Comparison of ENCODE assay signal across 9 mouse cellular contexts in the genomic region with DNA sequence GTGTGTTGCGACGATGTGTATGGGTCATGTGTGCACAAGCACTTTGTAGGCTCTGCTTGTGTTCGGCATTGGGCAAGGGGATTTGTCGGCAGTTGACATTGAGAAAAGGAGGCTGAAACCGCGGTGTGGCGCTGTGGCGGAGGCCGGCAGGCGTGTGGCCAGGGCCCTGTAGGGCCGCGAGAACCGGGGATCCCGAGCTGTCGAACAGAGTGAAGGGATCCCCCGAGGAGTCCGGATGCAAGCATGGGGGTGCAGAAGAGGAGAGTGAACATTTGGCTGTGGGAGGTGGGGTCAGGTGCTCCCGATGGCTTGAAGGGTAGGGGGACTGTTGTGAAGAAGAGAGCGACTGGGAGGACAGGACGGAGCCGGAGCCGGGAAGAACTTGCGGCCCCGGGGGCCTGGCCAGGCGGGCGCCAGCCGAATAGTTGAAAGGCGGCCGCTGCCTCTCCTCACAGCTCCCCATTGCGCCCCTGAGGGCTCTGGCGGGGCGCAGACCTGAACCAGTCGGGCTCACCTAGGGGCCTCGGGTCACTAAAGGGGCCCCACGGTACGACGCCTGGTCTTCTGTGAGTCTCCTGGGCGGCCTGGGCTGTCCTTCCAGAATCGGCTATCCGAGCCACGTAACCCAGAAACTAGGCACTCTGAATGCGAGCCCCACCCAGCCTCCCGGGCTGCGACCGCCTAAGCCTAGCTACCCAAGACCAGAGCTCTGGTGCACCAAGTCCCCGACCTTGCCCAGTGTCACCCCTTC. TPM values are rescaled to one million over a fixed set of nuclear protein-coding genes. Genes with fewer than 3 reads are reported as not detected.
DNase-seq lines count a peak whose midpoint lies in the region; ATAC-seq lines count a peak whose summit lies in the region.
"Had no signal": no experiment of that assay in that cellular context is flagged by ENCODE, and none has a peak within 500 bp of the region (broad histone marks: within the 10 kb centered on the region; RNA-seq: fewer than 3 reads in every experiment).

No protein-coding gene starts in this region.

- no peaks in the 10 kb centered on the region for H3K36me3 ChIP-seq in forebrain, embryonic 11.5 days (ENCODE audit: control insufficient read depth, insufficient read depth, low read length)
- H3K36me3 ChIP-seq in liver, embryonic 12.5 days = no peaks in the 10 kb centered on the region
- H3K36me3 ChIP-seq in stomach, embryonic 15.5 days = no peaks in the 10 kb centered on the region
- H3K36me3 ChIP-seq: liver, embryonic 15.5 days had no signal

- peak; percentile 44 for DNase-seq in urinary bladder, postnatal 14 days (ENCODE audit: low spot score)
- DNase-seq in urinary bladder, postnatal 36 days (ENCODE audit: low spot score in 2 of 2) = no peak
- DNase-seq in forebrain, embryonic 11.5 days (ENCODE audit: low spot score) = peak; percentile 83
- peak; percentile 57 to 70 for DNase-seq in heart, postnatal 14 days
- DNase-seq in spleen, postnatal 14 days (ENCODE audit: low spot score in 2 of 2) = no peak
- no peak for DNase-seq in Muller cell, postnatal 12 days (ENCODE audit: inconsistent ontology term)

- H3K4me2 ChIP-seq in forebrain, embryonic 11.5 days (ENCODE audit: low read depth, low read length, severe bottlenecking) = 0 out of 2 replicates have a peak overlapping the region, but pooled peaks have one; percentile 30
- peak overlapping the region; percentile 23; the same call in 1 of the 2 replicates for H3K4me2 ChIP-seq in liver, embryonic 12.5 days
- peak overlapping the region; percentile 32 for H3K4me2 ChIP-seq in stomach, embryonic 15.5 days
- H3K4me2 ChIP-seq: liver, embryonic 15.5 days had no signal

- no peaks in the 10 kb centered on the region for H3K9me3 ChIP-seq in forebrain, embryonic 11.5 days (ENCODE audit: control insufficient read depth, low read length)
- H3K9me3 ChIP-seq in liver, embryonic 12.5 days (replicated peaks) = no peaks in the 10 kb centered on the region
- H3K9me3 ChIP-seq in stomach, embryonic 15.5 days = no peaks in the 10 kb centered on the region
- H3K9me3 ChIP-seq: liver, embryonic 15.5 days had no signal

- H3K27ac ChIP-seq in forebrain, embryonic 11.5 days (ENCODE audit: low read depth, low read length) = no peak overlapping the region
- no peak overlapping the region for H3K27ac ChIP-seq in liver, embryonic 12.5 days
- H3K27ac ChIP-seq in stomach, embryonic 15.5 days = no peak overlapping the region
- H3K27ac ChIP-seq: liver, embryonic 15.5 days had no signal

- ATAC-seq in forebrain, embryonic 11.5 days (replicated peaks; ENCODE audit: low FRiP score) = peak; percentile 45
- ATAC-seq in liver, embryonic 12.5 days = no peak
- ATAC-seq in stomach, embryonic 15.5 days (ENCODE audit: insufficient read depth, low FRiP score, low read depth) = no peak; the same call in 1 of the 2 replicates

- WGBS in forebrain, embryonic 11.5 days = 1% methylated on average over 46 of the region's 46 CpGs
- WGBS in liver, embryonic 12.5 days (ENCODE audit: insufficient replicate concordance) = 2% methylated on average over 46 of the region's 46 CpGs
- 2% methylated on average over 46 of the region's 46 CpGs for WGBS in stomach, embryonic 15.5 days

- H3K4me1 ChIP-seq in forebrain, embryonic 11.5 days (replicated peaks; ENCODE audit: control insufficient read depth, insufficient read depth, low read length) = peaks cover 2% of the 10 kb centered on the region
- no peaks in the 10 kb centered on the region for H3K4me1 ChIP-seq in liver, embryonic 12.5 days
- peaks cover 7% of the 10 kb centered on the region; the same call in 1 of the 2 replicates for H3K4me1 ChIP-seq in stomach, embryonic 15.5 days
- H3K4me1 ChIP-seq: liver, embryonic 15.5 days had no signal

- intact Hi-C loops in heart, postnatal 14 days (cut with DNase I) = no loop called here

- H3K27me3 ChIP-seq in forebrain, embryonic 11.5 days (ENCODE audit: control insufficient read depth, insufficient read depth, low read length) = peaks cover 83% of the 10 kb centered on the region
- peaks cover 89% of the 10 kb centered on the region for H3K27me3 ChIP-seq in liver, embryonic 12.5 days (replicated peaks)
- H3K27me3 ChIP-seq in stomach, embryonic 15.5 days (replicated peaks) = peaks cover 84% of the 10 kb centered on the region

- H3K9ac ChIP-seq in forebrain, embryonic 11.5 days (ENCODE audit: low read length) = no peak overlapping the region
- H3K9ac ChIP-seq in liver, embryonic 12.5 days = no peak overlapping the region
- H3K9ac ChIP-seq in stomach, embryonic 15.5 days = no peak overlapping the region
- H3K9ac ChIP-seq: liver, embryonic 15.5 days had no signal

- H3K4me3 ChIP-seq in forebrain, embryonic 11.5 days (ENCODE audit: low read depth, low read length) = peak overlapping the region; percentile 14
- no peak overlapping the region for H3K4me3 ChIP-seq in liver, embryonic 12.5 days
- H3K4me3 ChIP-seq in stomach, embryonic 15.5 days (replicated peaks) = no peak overlapping the region; the same call in 1 of the 2 replicates
- H3K4me3 ChIP-seq: liver, embryonic 15.5 days had no signal

RNA-seq across cellular contexts. Expression of a gene that starts 7.3 kb away (rescaled TPM):
- polyA plus RNA-seq in forebrain, embryonic 11.5 days (2014; fragmentation: Nextera tagmentation; extraction: Ambion mirVana) = 164 and 175 TPM in 2 replicates
- 1 to 10 TPM; 4.6 to 5.6 TPM for total RNA-seq in heart, postnatal 14 days (2021)
- 0.51 and 0.63 TPM in 2 replicates for polyA plus RNA-seq in liver, embryonic 12.5 days (2016; fragmentation: Nextera tagmentation; extraction: Ambion mirVana)
- 3.3 and 4.3 TPM in 2 replicates for polyA plus RNA-seq in stomach, embryonic 15.5 days (2015; fragmentation: Nextera tagmentation; extraction: Ambion mirVana)

Comparison
In these comparisons a context has a peak if more than half of its experiments do, and no peak if none do; other contexts are left out.
1. DNase-seq: peak in urinary bladder, postnatal 14 days (single experiment), forebrain, embryonic 11.5 days (single experiment) and heart, postnatal 14 days (2 of 2); none in urinary bladder, postnatal 36 days (0 of 2), spleen, postnatal 14 days (0 of 2) and Muller cell, postnatal 12 days (single experiment).
2. RNA of a gene that starts 7.3 kb away (polyA plus RNA-seq): 164 to 175 TPM in forebrain, embryonic 11.5 days; 3.3 to 4.3 TPM in stomach, embryonic 15.5 days and 0.51 to 0.63 TPM in liver, embryonic 12.5 days; every median in the first group is over 10 times any median in the second.
3. Peak in every context shown above with its lines, with median percentiles within 50 percentile points of each other: H3K4me2 ChIP-seq.